Mouse (Mus musculus): ENCODE measurements around the gene Slc51a.

DNA sequence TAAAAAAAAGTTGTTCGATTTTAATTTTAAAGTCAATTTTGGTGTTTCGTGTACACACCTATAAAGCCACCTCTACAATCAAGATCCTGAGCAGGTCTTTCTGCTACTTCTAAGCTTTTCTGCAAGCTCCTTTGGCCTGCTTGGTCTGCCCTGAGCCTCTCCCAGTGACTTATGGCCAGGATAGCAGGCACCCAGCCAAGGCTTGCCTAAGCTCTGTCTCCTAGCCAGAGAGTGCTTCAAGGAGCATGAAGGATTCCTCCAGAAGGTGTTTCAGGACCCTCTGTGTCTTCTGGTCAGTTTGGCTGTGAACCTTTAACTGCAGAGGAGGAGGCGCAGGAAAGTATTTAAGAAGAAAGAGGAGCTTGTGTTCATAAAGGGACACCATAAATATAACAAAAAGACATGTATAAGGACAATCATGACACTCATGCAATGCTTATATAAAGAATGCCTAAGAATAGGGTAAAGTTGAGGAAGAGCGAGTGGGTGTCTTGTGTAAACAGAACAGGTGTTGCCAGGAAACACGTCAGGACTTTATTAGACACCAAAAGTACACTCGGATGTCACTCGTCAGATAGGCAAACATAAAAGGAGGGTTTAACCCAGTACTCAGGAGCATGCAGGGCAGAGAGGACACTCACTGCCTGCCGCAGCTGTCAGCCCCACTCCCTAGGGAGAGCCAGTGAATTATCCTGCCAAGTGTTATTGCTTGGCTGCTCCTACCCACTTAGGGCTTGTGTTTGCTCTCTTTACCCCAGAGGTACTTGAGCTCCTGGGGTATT is 36.0 kb upstream of the Slc51a start:
- TF ChIP-seq CTCF (IDR thresholded peaks at IDR 0.05; ENCODE audit: low read depth) (no peak), EP300 (IDR thresholded peaks at IDR 0.05; ENCODE audit: low read depth) (no peak)

Data from liver, embryonic 14.5 days (tissue).